Mouse (Mus musculus) lung, embryonic 14.5 days (tissue): ENCODE data around the gene Mrvi1. TPM values are rescaled to one million over a fixed set of nuclear protein-coding genes. Genes with fewer than 3 reads are reported as not detected.

Experiments used
- ATAC-seq: fragments of 200-750 bp; cut with Nextera tagmentation; 2 replicates; pipeline ENCODE4 v1.8.0; 2017; ENCODE audit warnings: mild to moderate bottlenecking, moderate TSS enrichment, moderate library complexity; ENCODE audit not compliant: insufficient read depth
- DNase-seq: peaks from one replicate; pipeline ENCODE4 v3.0.0-alpha.2; 2015
- H3K27ac ChIP-seq: fragments of 300-500 bp; sonication (generic); 2 replicates; pipeline ENCODE4 v1.5.1; 2014; ENCODE audit warnings: low read depth, mild to moderate bottlenecking, moderate library complexity
- H3K27me3 ChIP-seq: fragments of 300-500 bp; sonication (generic); 2 replicates; pipeline ENCODE4 v1.6.1; 2014; ENCODE audit warnings: low read length, control low read depth; ENCODE audit not compliant: insufficient read depth
- H3K36me3 ChIP-seq: fragments of 300-500 bp; sonication (generic); 2 replicates; pipeline ENCODE4 v1.6.1; 2014; ENCODE audit warnings: control low read depth; ENCODE audit not compliant: insufficient read depth
- H3K4me1 ChIP-seq: fragments of 300-500 bp; sonication (generic); 2 replicates; pipeline ENCODE4 v1.6.1; 2014; ENCODE audit warnings: antibody characterized with exemption, control low read depth; ENCODE audit not compliant: insufficient read depth
- H3K4me2 ChIP-seq: fragments of 300-500 bp; sonication (generic); 2 replicates; pipeline ENCODE4 v1.6.1; 2014; ENCODE audit warnings: mild to moderate bottlenecking
- H3K4me3 ChIP-seq: fragments of 300-500 bp; sonication (generic); 2 replicates; pipeline ENCODE4 v1.5.1; 2014; ENCODE audit warnings: low read depth, low read length
- H3K9ac ChIP-seq: fragments of 300-500 bp; sonication (generic); 2 replicates; pipeline ENCODE4 v1.6.1; 2014
- H3K9me3 ChIP-seq: fragments of 300-500 bp; sonication (generic); 2 replicates; pipeline ENCODE4 v1.6.1; 2016; ENCODE audit warnings: low read depth, low read length, control low read depth
- CTCF ChIP-seq: IDR thresholded peaks from 2 replicates; pipeline ENCODE4 v1.5.1; 2016; ENCODE audit warnings: antibody characterized with exemption, low read depth
- WGBS: fragments of 180-500 bp; shearing (Covaris S2); extraction: QIAGEN DNeasy Blood & Tissue Kit; methylation state at CpG from one replicate; pipeline ENCODE4 v1.1.7; 2014; 5-methylcytosine and 5-hydroxymethylcytosine counted together
- polyA plus RNA-seq: library from polyadenylated mRNA; unstranded; fragments of >200 nt; fragmentation: Nextera tagmentation; extraction: Ambion mirVana; gene quantifications from 2 replicates; pipeline ENCODE4 v1.2.1, GENCODE M21; 2014

Mrvi1 gene
- polyA plus RNA-seq, 1 experiment from 2014 or later, result 15.8 TPM

- Histone ChIP-seq H3K36me3 (peaks cover 7% of the 10 kb centered on the region; the same call in 1 of the 2 replicates), H3K4me2 (no peak overlapping the region), H3K27ac (peak overlapping the region; percentile 60; the same call in 1 of the 2 replicates), H3K9ac (no peak overlapping the region), H3K27me3 (no peaks in the 10 kb centered on the region), H3K4me3 (no peak overlapping the region), H3K9me3 (no peaks in the 10 kb centered on the region), H3K4me1 (no peaks in the 10 kb centered on the region)
- TF ChIP-seq CTCF, result no peak
- ATAC-seq, result no peak
- 77% methylated on average over 4 of the region's 4 CpGs for WGBS
- DNase-seq, result no peak
These were observed 104.2 kb downstream of the Mrvi1 start for GRCm38 (mm10) chr7:110878028-110878427.

GRCm38 (mm10) chr7:110876965-110877364, 105.3 kb downstream of the Mrvi1 start:
- TF ChIP-seq CTCF, result no peak
- peak overlapping the region; percentile 60 for H3K27ac ChIP-seq
- no peaks in the 10 kb centered on the region for H3K9me3 ChIP-seq
- 41% methylated on average over 4 of the region's 4 CpGs for WGBS
- no peak overlapping the region for H3K4me3 ChIP-seq
- DNase-seq (peak; percentile 79), ATAC-seq (peak; percentile 79; the same call in 1 of the 2 replicates)
- H3K9ac ChIP-seq, result no peak overlapping the region
- no peaks in the 10 kb centered on the region for H3K27me3 ChIP-seq
- H3K4me1 ChIP-seq, result no peaks in the 10 kb centered on the region
- no peak overlapping the region for H3K4me2 ChIP-seq
- H3K36me3 ChIP-seq, result peaks cover 7% of the 10 kb centered on the region; the same call in 1 of the 2 replicates

- peaks cover 9% of the 10 kb centered on the region; the same call in 1 of the 2 replicates for H3K4me1 ChIP-seq
- no peak overlapping the region for H3K27ac ChIP-seq
- ATAC-seq, result no peak
- 85% methylated on average over 5 of the region's 5 CpGs for WGBS
- no peak overlapping the region for H3K4me2 ChIP-seq
- no peak for DNase-seq
- H3K4me3 ChIP-seq, result no peak overlapping the region
- no peak overlapping the region for H3K9ac ChIP-seq
- peaks cover 14% of the 10 kb centered on the region; the same call in 1 of the 2 replicates for H3K36me3 ChIP-seq
- H3K9me3 ChIP-seq, result no peaks in the 10 kb centered on the region
- no peaks in the 10 kb centered on the region for H3K27me3 ChIP-seq
- no peak for TF ChIP-seq CTCF
These were observed 113.5 kb downstream of the Mrvi1 start for GRCm38 (mm10) chr7:110868807-110869206.

GRCm38 (mm10) chr7:110867116-110867515, 115.1 kb downstream of the Mrvi1 start:
- TF ChIP-seq CTCF, result no peak
- 85% methylated on average over 6 of the region's 6 CpGs for WGBS
- H3K27me3 ChIP-seq, result no peaks in the 10 kb centered on the region

GRCm38 (mm10) chr7:110866021-110866420, 116.2 kb downstream of the Mrvi1 start:
- Histone ChIP-seq H3K9ac (no peak overlapping the region), H3K27ac (no peak overlapping the region), H3K27me3 (no peaks in the 10 kb centered on the region), H3K4me2 (no peak overlapping the region), H3K4me1 (peaks cover 9% of the 10 kb centered on the region; the same call in 1 of the 2 replicates), H3K36me3 (peaks cover 14% of the 10 kb centered on the region; the same call in 1 of the 2 replicates), H3K4me3 (no peak overlapping the region), H3K9me3 (no peaks in the 10 kb centered on the region)
- no peak for DNase-seq
- no peak for TF ChIP-seq CTCF
- 83% methylated on average over 3 of the region's 3 CpGs for WGBS
- no peak for ATAC-seq

More at GRCm38 (mm10) chr7:110867116-110867515, 115.1 kb downstream of the Mrvi1 start:
- DNase-seq, result no peak
- Histone ChIP-seq H3K9ac (no peak overlapping the region), H3K4me3 (no peak overlapping the region), H3K4me2 (no peak overlapping the region), H3K36me3 (peaks cover 14% of the 10 kb centered on the region; the same call in 1 of the 2 replicates), H3K27ac (no peak overlapping the region), H3K4me1 (peaks cover 9% of the 10 kb centered on the region; the same call in 1 of the 2 replicates), H3K9me3 (no peaks in the 10 kb centered on the region)
- ATAC-seq, result no peak

GRCm38 (mm10) chr7:110865570-110865969, 116.7 kb downstream of the Mrvi1 start:
- WGBS, result 58% methylated on average over 6 of the region's 6 CpGs
- peaks cover 9% of the 10 kb centered on the region; the same call in 1 of the 2 replicates for H3K4me1 ChIP-seq
- no peaks in the 10 kb centered on the region for H3K9me3 ChIP-seq
- no peak overlapping the region for H3K27ac ChIP-seq
- H3K9ac ChIP-seq, result no peak overlapping the region
- no peak overlapping the region for H3K4me3 ChIP-seq
- no peak overlapping the region for H3K4me2 ChIP-seq
- H3K36me3 ChIP-seq, result peaks cover 13% of the 10 kb centered on the region; the same call in 1 of the 2 replicates
- H3K27me3 ChIP-seq, result no peaks in the 10 kb centered on the region
- TF ChIP-seq CTCF, result no peak
- DNase-seq, result no peak
- no peak for ATAC-seq

- Histone ChIP-seq H3K27ac (peak overlapping the region; percentile 72), H3K4me2 (peak overlapping the region; percentile 45)
- 11% methylated on average over 10 of the region's 10 CpGs for WGBS
These were observed 117.2 kb downstream of the Mrvi1 start for GRCm38 (mm10) chr7:110865038-110865437.

More at GRCm38 (mm10) chr7:110865038-110865437, 117.2 kb downstream of the Mrvi1 start:
- Histone ChIP-seq H3K4me3 (no peak overlapping the region), H3K4me1 (peaks cover 9% of the 10 kb centered on the region; the same call in 1 of the 2 replicates), H3K9ac (no peak overlapping the region; the same call in 1 of the 2 replicates), H3K27me3 (no peaks in the 10 kb centered on the region), H3K36me3 (0 out of 2 replicates have a peak, but pooled peaks cover 8% of the 10 kb centered on the region), H3K9me3 (no peaks in the 10 kb centered on the region)
- DNase-seq (peak; percentile 67), ATAC-seq (peak; percentile 75)
- no peak for TF ChIP-seq CTCF
